Mouse (Mus musculus) frontal cortex, postnatal 14 days (tissue): ENCODE results near the gene H2al2b.
"Not testable (repeated sequence)": the region's sequence is repeated elsewhere in the genome, so short reads cannot be mapped to it uniquely, and the experiment has no call there.

ENCODE experiments used
- DNase-seq, 2 experiments: peaks; one replicate each; pipeline ENCODE4 v3.0.0; 2022; ENCODE audit warnings: low spot score in 2 of 2

The H2al2b gene

GRCm38 (mm10) chrY:2720574-2720973, at the start of gene H2al2b:
H2al2b (minus strand) TSS chrY:2720674.
- DNase-seq, result not testable (repeated sequence)
